Mouse (Mus musculus) heart, postnatal 0 days (tissue): ENCODE data around the gene Itga11.

Experiments used
- CTCF ChIP-seq: IDR thresholded peaks from 2 replicates; pipeline ENCODE4 v1.5.1; 2016; ENCODE audit warnings: antibody characterized with exemption, control low read depth, low read depth
- EP300 ChIP-seq: IDR thresholded peaks from 2 replicates; pipeline ENCODE4 v1.6.1; 2016; ENCODE audit warnings: antibody characterized with exemption, low read depth

DNA sequence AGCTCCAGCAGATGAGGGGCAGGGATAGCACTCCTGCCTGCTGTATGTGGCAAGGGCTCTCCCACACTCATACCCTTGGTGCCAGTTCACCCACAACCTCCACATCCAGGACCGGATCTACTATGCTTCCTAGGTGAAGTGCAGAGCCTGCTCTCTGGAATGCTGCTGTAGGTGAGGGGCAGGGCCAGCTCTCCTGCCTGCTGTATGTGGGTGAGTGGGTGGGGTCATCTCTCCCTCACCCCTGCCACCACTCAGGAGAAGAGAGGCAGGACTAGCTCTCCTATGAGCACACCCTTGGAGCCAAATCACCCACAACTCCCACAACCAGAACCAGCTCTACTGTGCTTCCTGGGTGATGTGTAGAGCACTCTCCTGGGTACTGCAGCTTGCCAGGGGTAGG is 2.5 kb upstream of the Itga11 start:
- no peak for TF ChIP-seq CTCF
- no peak for TF ChIP-seq EP300
